ENCODE assay signal across 15 mouse cellular contexts in the genomic region with DNA sequence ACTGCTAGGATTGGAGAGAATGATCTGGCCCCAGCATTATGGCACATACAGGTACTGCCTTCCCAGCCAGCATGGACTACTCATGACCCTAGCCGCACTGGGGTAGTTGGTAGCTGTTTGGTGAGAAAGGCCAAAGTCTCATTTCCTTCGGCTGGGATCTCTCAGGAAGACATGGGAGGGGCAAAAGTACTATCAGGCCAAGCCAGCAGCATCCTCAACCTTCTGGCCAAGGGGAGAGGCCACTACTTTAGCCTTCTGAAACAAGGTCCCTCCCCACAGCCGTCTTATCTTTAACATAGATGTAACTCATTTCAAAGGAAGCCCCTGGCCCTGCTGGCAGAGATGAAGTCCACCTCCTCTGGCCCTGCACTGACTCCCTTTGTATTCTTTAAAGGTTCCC. TPM values are rescaled to one million over a fixed set of nuclear protein-coding genes. Genes with fewer than 3 reads are reported as not detected.
DNase-seq lines count a peak whose midpoint lies in the region; ATAC-seq and TF ChIP-seq lines count a peak whose summit lies in the region.
"Had no signal": no experiment of that assay in that cellular context is flagged by ENCODE, and none has a peak within 500 bp of the region (broad histone marks: within the 10 kb centered on the region; RNA-seq: fewer than 3 reads in every experiment).

No protein-coding gene starts in this region.

- no peak for TF ChIP-seq EP300 in CH12.LX (IDR thresholded peaks at IDR 0.05; ENCODE audit: low read length)

- H3K27ac ChIP-seq in kidney, embryonic 16.5 days (ENCODE audit: low read length), result no peak overlapping the region
- no peak overlapping the region for H3K27ac ChIP-seq in CH12.LX (ENCODE audit: insufficient read depth, low read depth)
- H3K27ac ChIP-seq in liver, embryonic 16.5 days (ENCODE audit: low read length), result peak overlapping the region; percentile 78
- no peak overlapping the region for H3K27ac ChIP-seq in forebrain, embryonic 15.5 days (replicated peaks)
- H3K27ac ChIP-seq: hindbrain, embryonic 10.5 days; intestine, embryonic 15.5 days; macrophage; neural tube, embryonic 12.5 days had no signal

- in situ Hi-C loops in CH12.LX (cut with MboI; ENCODE audit: low pct_ligation_motif_present, low pct_unique_long_range_greater_than_20kb, low sequenced_read_pairs), result no loop called here

- no peaks in the 10 kb centered on the region for H3K9me3 ChIP-seq in kidney, embryonic 16.5 days (ENCODE audit: low read length)
- no peaks in the 10 kb centered on the region for H3K9me3 ChIP-seq in CH12.LX (replicated peaks; ENCODE audit: low read length)
- H3K9me3 ChIP-seq in liver, embryonic 16.5 days (replicated peaks; ENCODE audit: control insufficient read depth, low read length), result no peaks in the 10 kb centered on the region
- H3K9me3 ChIP-seq in forebrain, embryonic 15.5 days, result no peaks in the 10 kb centered on the region
- H3K9me3 ChIP-seq: hindbrain, embryonic 10.5 days; intestine, embryonic 15.5 days; neural tube, embryonic 12.5 days had no signal

- H3K4me2 ChIP-seq in kidney, embryonic 16.5 days (replicated peaks; ENCODE audit: low read depth, low read length), result no peak overlapping the region
- no peak overlapping the region for H3K4me2 ChIP-seq in CH12.LX (ENCODE audit: insufficient read depth, low read depth, poor library complexity, severe bottlenecking)
- peak overlapping the region; percentile 58 for H3K4me2 ChIP-seq in liver, embryonic 16.5 days (ENCODE audit: low read depth, low read length)
- no peak overlapping the region for H3K4me2 ChIP-seq in forebrain, embryonic 15.5 days (replicated peaks)
- H3K4me2 ChIP-seq: intestine, embryonic 15.5 days; neural tube, embryonic 12.5 days had no signal

- TF ChIP-seq RAD21 in CH12.LX (IDR thresholded peaks at IDR 0.05; ENCODE audit: low read depth, low read length), result no peak

- no peaks in the 10 kb centered on the region for H3K27me3 ChIP-seq in kidney, embryonic 16.5 days (ENCODE audit: insufficient read depth, low read length)
- H3K27me3 ChIP-seq in CH12.LX (replicated peaks), result no peaks in the 10 kb centered on the region
- H3K27me3 ChIP-seq in liver, embryonic 16.5 days (ENCODE audit: control insufficient read depth, insufficient read depth, low read depth, low read length), result no peaks in the 10 kb centered on the region
- no peaks in the 10 kb centered on the region for H3K27me3 ChIP-seq in forebrain, embryonic 15.5 days
- H3K27me3 ChIP-seq: intestine, embryonic 15.5 days; neural tube, embryonic 12.5 days; Patski had no signal

- H3K4me1 ChIP-seq in kidney, embryonic 16.5 days (ENCODE audit: insufficient read depth, low read length), result peaks cover 10% of the 10 kb centered on the region
- H3K4me1 ChIP-seq in CH12.LX (ENCODE audit: control insufficient read depth in 1 of 2, insufficient read depth in 2 of 2), result peaks cover 0 to 24% of the 10 kb centered on the region in 2 experiments; a peak in 3 of 4 replicates
- peaks cover 58% of the 10 kb centered on the region for H3K4me1 ChIP-seq in liver, embryonic 16.5 days (ENCODE audit: control insufficient read depth, low read depth, low read length)
- peaks cover 10% of the 10 kb centered on the region for H3K4me1 ChIP-seq in forebrain, embryonic 15.5 days

- dilution Hi-C loops in CH12.LX (cut with MboI; ENCODE audit: extremely low pct_ligation_motif_present, extremely low pct_unique_long_range_greater_than_20kb, low sequenced_read_pairs), result no loop called here

- WGBS in kidney, embryonic 16.5 days, result 72% methylated on average over 3 of the region's 3 CpGs
- 14% methylated on average over 3 of the region's 3 CpGs for WGBS in liver, embryonic 16.5 days (ENCODE audit: insufficient replicate concordance)
- WGBS in forebrain, embryonic 15.5 days, result 94% methylated on average over 3 of the region's 3 CpGs

- ATAC-seq in kidney, embryonic 16.5 days (ENCODE audit: low FRiP score, low TSS enrichment), result no peak
- ATAC-seq in common myeloid progenitor, adult 5-6 weeks (replicated peaks; ENCODE audit: low read depth, poor library complexity, severe bottlenecking), result peak; percentile 46
- peak; percentile 78 for ATAC-seq in liver, embryonic 16.5 days (ENCODE audit: low read depth)
- no peak for ATAC-seq in forebrain, embryonic 15.5 days (replicated peaks)
- ATAC-seq: intestine, embryonic 15.5 days; Patski had no signal

- no peak for TF ChIP-seq CTCF in CH12.LX (conservative IDR thresholded peaks at IDR 0.05 in 1 of 2, IDR thresholded peaks at IDR 0.05 in 1 of 2; ENCODE audit: low read depth in 2 of 2, low read length in 2 of 2)

- no peak overlapping the region for H3K4me3 ChIP-seq in kidney, embryonic 16.5 days (ENCODE audit: low read length)
- no peak overlapping the region for H3K4me3 ChIP-seq in CH12.LX (replicated peaks in 1 of 3; ENCODE audit: low read depth in 2 of 3, low read length in 2 of 3, poor library complexity in 1 of 3)
- peak overlapping the region; percentile 35 for H3K4me3 ChIP-seq in liver, embryonic 16.5 days (ENCODE audit: low read depth, low read length)
- no peak overlapping the region for H3K4me3 ChIP-seq in forebrain, embryonic 15.5 days
- H3K4me3 ChIP-seq: hindbrain, embryonic 10.5 days; intestine, embryonic 15.5 days; neural tube, embryonic 12.5 days had no signal

- H3K36me3 ChIP-seq in kidney, embryonic 16.5 days (ENCODE audit: insufficient read depth, low read length), result peaks cover 75% of the 10 kb centered on the region
- peaks cover 83 to 89% of the 10 kb centered on the region in 2 experiments for H3K36me3 ChIP-seq in CH12.LX (replicated peaks in 1 of 2; ENCODE audit: control insufficient read depth in 1 of 2, insufficient read depth in 1 of 2, low read length in 1 of 2)
- peaks cover 92% of the 10 kb centered on the region for H3K36me3 ChIP-seq in liver, embryonic 16.5 days (ENCODE audit: control insufficient read depth, insufficient read depth)
- peaks cover 78% of the 10 kb centered on the region for H3K36me3 ChIP-seq in forebrain, embryonic 15.5 days

- peaks cover 36% of the 10 kb centered on the region for H3K79me2 ChIP-seq in CH12.LX (replicated peaks; ENCODE audit: control insufficient read depth, extremely low read depth, insufficient read depth, poor library complexity, severe bottlenecking)

- H3K9ac ChIP-seq in kidney, embryonic 16.5 days (replicated peaks; ENCODE audit: low read length), result no peak overlapping the region
- H3K9ac ChIP-seq in CH12.LX (ENCODE audit: insufficient read depth, low read depth), result no peak overlapping the region
- peak overlapping the region; percentile 13 for H3K9ac ChIP-seq in liver, embryonic 16.5 days (ENCODE audit: low read depth, low read length)
- no peak overlapping the region for H3K9ac ChIP-seq in forebrain, embryonic 15.5 days (replicated peaks)
- H3K9ac ChIP-seq: intestine, embryonic 15.5 days; neural tube, embryonic 12.5 days had no signal

- peak; percentile 31 to 35 for DNase-seq in kidney, postnatal 36 days
- DNase-seq in CH12.LX (ENCODE audit: extremely low read depth), result no peak
- DNase-seq in frontal cortex, postnatal 25 days (ENCODE audit: low spot score in 2 of 2), result no peak
- DNase-seq: cerebellum, adult 2 months; kidney, postnatal 4 days; layer of hippocampus, postnatal 36 days had no signal

- no peak for TF ChIP-seq POLR2A in CH12.LX (IDR thresholded peaks at IDR 0.05; ENCODE audit: low read depth, low read length)

TF ChIP-seq in CH12.LX, 34 proteins besides CTCF, POLR2A, EP300 and RAD21:
- TF ChIP-seq ZMIZ1 (IDR thresholded peaks at IDR 0.05; ENCODE audit: low read depth, low read length), result 0 out of 2 replicates have a peak, but pooled peaks have one; percentile 29
- no peak for TF ChIP-seq MYC (IDR thresholded peaks at IDR 0.05; ENCODE audit: low read depth, low read length)

RNA-seq across cellular contexts. Expression of a gene that starts 8.1 kb away (rescaled TPM):
- polyA plus RNA-seq in kidney, embryonic 16.5 days (2015; fragmentation: Nextera tagmentation; extraction: Ambion mirVana), result 82.0 and 90.0 TPM in 2 replicates
- total RNA-seq in CH12.LX (2012; rRNA removed), result 39.9 and 46.7 TPM in 2 replicates
- total RNA-seq in CH12.LX (2014; rRNA removed), result 69.0 and 87.7 TPM in 2 replicates
- 62.4 and 67.9 TPM in 2 replicates for polyA plus RNA-seq in CH12.LX (2012; ENCODE audit: insufficient read length, low read depth)
- 38.1 and 40.5 TPM in 2 replicates for total RNA-seq in common myeloid progenitor, adult 5-6 weeks (2017)
- polyA plus RNA-seq in liver, embryonic 16.5 days (2015; fragmentation: Nextera tagmentation; extraction: Ambion mirVana), result 93.5 and 104 TPM in 2 replicates
- polyA plus RNA-seq in forebrain, embryonic 15.5 days (2015; fragmentation: Nextera tagmentation; extraction: Ambion mirVana), result 88.6 and 93.0 TPM in 2 replicates

RNA-seq across cellular contexts. Expression of a gene that starts 49.2 kb away (rescaled TPM):
- polyA plus RNA-seq in kidney, embryonic 16.5 days (2015; fragmentation: Nextera tagmentation; extraction: Ambion mirVana), result 39.2 and 41.2 TPM in 2 replicates
- total RNA-seq in CH12.LX (2012; rRNA removed), result 9.6 and 10.6 TPM in 2 replicates
- total RNA-seq in CH12.LX (2014; rRNA removed), result 10.9 and 13.6 TPM in 2 replicates
- polyA plus RNA-seq in CH12.LX (2012; ENCODE audit: insufficient read length, low read depth), result 24.1 and 27.9 TPM in 2 replicates
- total RNA-seq in common myeloid progenitor, adult 5-6 weeks (2017), result 7.2 and 9.8 TPM in 2 replicates
- polyA plus RNA-seq in liver, embryonic 16.5 days (2015; fragmentation: Nextera tagmentation; extraction: Ambion mirVana), result 15.2 and 17.0 TPM in 2 replicates
- 36.4 and 37.1 TPM in 2 replicates for polyA plus RNA-seq in forebrain, embryonic 15.5 days (2015; fragmentation: Nextera tagmentation; extraction: Ambion mirVana)

Comparison
In these comparisons a context has a peak if more than half of its experiments do, and no peak if none do; other contexts are left out.
1. DNase-seq: peak in kidney, postnatal 36 days (2 of 2); none in CH12.LX (single experiment) and frontal cortex, postnatal 25 days (0 of 2).
2. ATAC-seq: peak in common myeloid progenitor, adult 5-6 weeks (single experiment) and liver, embryonic 16.5 days (single experiment); none in kidney, embryonic 16.5 days (single experiment) and forebrain, embryonic 15.5 days (single experiment).